Mouse (Mus musculus): ENCODE results near the gene Unc13c. TPM values are rescaled to one million over a fixed set of nuclear protein-coding genes. Genes with fewer than 3 reads are reported as not detected.
A peak's percentile ranks its signal among the peaks of the same experiment; 100 is the strongest.

Gene Unc13c
- polyA plus RNA-seq (2015; fragmentation: Nextera tagmentation; extraction: Ambion mirVana): 0.65 and 0.69 TPM in 2 replicates

- H3K9ac ChIP-seq: peak within 1 kb of the TSS; percentile 54
- no peak; the same call in 1 of the 2 replicates for ATAC-seq (ENCODE audit: insufficient number of reproducible peaks, insufficient read depth, low FRiP score, low TSS enrichment, low read depth)
- H3K27me3 ChIP-seq: peaks cover 27% of the 10 kb centered on the region
- H3K4me3 ChIP-seq: peak within 1 kb of the TSS; percentile 34
- no peak within 1 kb of the TSS; the same call in 1 of the 2 replicates for H3K27ac ChIP-seq
- H3K4me1 ChIP-seq: peaks cover 23% of the 10 kb centered on the region
- no peaks in the 10 kb centered on the region for H3K36me3 ChIP-seq
- WGBS: 3% methylated on average over 17 of the region's 17 CpGs
- peak within 1 kb of the TSS; percentile 66 for H3K4me2 ChIP-seq
- no peaks in the 10 kb centered on the region for H3K9me3 ChIP-seq
These were observed at the start of gene Unc13c for GRCm38 (mm10) chr9:73968641-73969121. TSS of gene Unc13c (minus strand) at chr9:73968966.

- H3K4me3 ChIP-seq: no peak overlapping the region
- H3K27ac ChIP-seq: no peak overlapping the region
- no peaks in the 10 kb centered on the region for H3K27me3 ChIP-seq
- no peak overlapping the region for H3K4me2 ChIP-seq
- no peaks in the 10 kb centered on the region for H3K4me1 ChIP-seq
- H3K9ac ChIP-seq: no peak overlapping the region
- 73% methylated on average over 7 of the region's 7 CpGs for WGBS
- no peaks in the 10 kb centered on the region for H3K9me3 ChIP-seq
- no peak for ATAC-seq (ENCODE audit: insufficient number of reproducible peaks, insufficient read depth, low FRiP score, low TSS enrichment, low read depth)
- H3K36me3 ChIP-seq: no peaks in the 10 kb centered on the region
These were observed 39.4 kb upstream of the Unc13c start for GRCm38 (mm10) chr9:74007976-74008686.

DNA sequence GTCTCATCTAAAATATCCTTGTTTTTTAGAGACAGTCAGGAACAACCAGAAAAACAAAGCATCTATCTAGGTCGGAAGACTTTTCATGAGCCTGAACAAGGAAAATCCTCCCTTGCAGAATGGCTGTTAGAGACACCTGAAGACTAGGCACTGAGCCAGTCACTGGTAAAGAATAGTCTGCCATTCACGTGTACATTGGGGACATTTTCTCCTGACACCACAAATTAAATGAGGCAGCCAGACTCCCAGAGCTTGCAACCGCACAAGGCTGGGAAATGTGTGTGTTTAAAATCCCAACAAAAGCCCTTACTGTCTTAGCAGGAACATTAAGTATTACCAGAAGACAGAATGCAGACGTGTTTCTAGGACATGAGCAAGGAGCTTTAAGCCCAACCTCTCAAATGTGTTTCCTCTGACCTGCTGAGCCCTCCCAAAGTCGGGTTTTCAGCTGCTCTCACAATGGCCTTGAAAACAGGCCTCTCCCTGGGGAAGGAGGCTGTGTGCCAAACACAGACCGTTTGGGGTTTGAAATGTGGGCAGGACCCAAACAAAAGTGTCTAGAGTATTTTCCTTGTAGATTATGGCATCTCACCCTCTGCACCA, 33.7 kb upstream of the Unc13c start:
- Histone ChIP-seq H3K4me3 (no peak overlapping the region), H3K9ac (no peak overlapping the region), H3K27me3 (no peaks in the 10 kb centered on the region), H3K9me3 (no peaks in the 10 kb centered on the region), H3K4me1 (0 out of 2 replicates have a peak, but pooled peaks cover 5% of the 10 kb centered on the region), H3K36me3 (no peaks in the 10 kb centered on the region), H3K4me2 (no peak overlapping the region), H3K27ac (no peak overlapping the region)
- WGBS: 32% methylated on average over 6 of the region's 6 CpGs
- no peak for ATAC-seq (ENCODE audit: insufficient number of reproducible peaks, insufficient read depth, low FRiP score, low TSS enrichment, low read depth)

DNA sequence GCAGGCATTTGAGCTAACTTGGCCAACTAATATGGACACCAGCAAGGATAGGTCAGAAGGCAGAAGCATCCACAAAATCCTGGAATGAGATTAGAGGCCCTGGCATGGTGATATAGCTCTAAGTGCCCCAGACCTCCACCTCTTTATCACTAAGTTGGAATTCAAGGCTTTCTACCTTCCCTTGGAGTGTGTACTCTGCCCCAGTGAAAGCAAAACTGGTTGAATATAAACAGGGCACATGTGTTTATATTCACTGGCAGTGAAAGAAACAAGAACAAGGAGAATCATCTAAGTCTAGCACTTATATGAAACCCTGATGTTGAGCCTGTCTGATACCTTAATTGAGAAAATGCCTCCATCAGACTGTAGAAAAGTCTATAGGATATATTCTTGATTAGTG, 19.3 kb upstream of the Unc13c start:
- Histone ChIP-seq H3K27ac (no peak overlapping the region), H3K4me2 (no peak overlapping the region), H3K9me3 (no peaks in the 10 kb centered on the region), H3K27me3 (no peaks in the 10 kb centered on the region), H3K4me1 (no peaks in the 10 kb centered on the region), H3K4me3 (no peak overlapping the region), H3K9ac (no peak overlapping the region), H3K36me3 (no peaks in the 10 kb centered on the region)
- no peak for ATAC-seq (ENCODE audit: insufficient number of reproducible peaks, insufficient read depth, low FRiP score, low TSS enrichment, low read depth)

- 80% methylated on average over 2 of the region's 2 CpGs for WGBS
- ATAC-seq (ENCODE audit: insufficient number of reproducible peaks, insufficient read depth, low FRiP score, low TSS enrichment, low read depth): no peak
- H3K27ac ChIP-seq: no peak overlapping the region
- H3K4me2 ChIP-seq: no peak overlapping the region
- H3K27me3 ChIP-seq: no peaks in the 10 kb centered on the region
- H3K4me1 ChIP-seq: no peaks in the 10 kb centered on the region
- H3K36me3 ChIP-seq: no peaks in the 10 kb centered on the region
- H3K9me3 ChIP-seq: no peaks in the 10 kb centered on the region
- no peak overlapping the region for H3K4me3 ChIP-seq
- no peak overlapping the region for H3K9ac ChIP-seq
These were observed 18.5 kb upstream of the Unc13c start for GRCm38 (mm10) chr9:73987236-73987635.

DNA sequence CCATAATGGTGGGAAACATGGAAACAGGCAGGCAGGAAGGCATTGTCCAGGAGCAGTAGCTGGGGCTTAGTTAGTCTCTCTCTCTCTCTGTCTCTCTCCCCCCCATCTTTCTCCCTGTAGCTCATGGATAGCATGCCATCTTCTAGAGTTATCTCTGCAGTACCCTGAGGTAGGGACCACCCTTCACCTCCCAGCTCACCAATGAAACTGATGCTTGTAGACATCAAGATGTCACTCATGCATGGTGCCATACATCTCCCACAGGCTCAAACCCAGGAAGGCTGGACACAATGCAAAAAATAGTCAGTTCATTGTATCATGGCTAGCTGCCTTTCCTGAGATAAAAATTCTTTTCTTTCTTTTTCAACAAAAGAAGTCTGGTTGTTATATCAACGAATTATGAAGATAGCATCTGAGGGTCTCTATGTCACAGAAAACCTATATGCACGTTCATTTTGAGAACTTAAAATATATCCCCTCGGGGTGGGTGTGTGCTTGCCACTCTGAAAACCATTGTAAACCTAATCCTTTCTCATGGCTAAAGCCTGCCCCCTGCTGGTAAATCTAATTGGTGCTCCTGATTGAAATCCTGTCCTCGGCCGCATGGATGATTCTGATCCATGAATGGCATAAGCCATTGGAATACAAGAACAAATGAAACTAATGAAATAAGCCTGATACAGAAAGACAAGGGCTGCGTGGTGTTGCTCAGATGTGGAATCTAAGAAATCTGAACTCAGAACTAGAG, 14.0 kb upstream of the Unc13c start:
- no peak overlapping the region for H3K9ac ChIP-seq
- H3K4me1 ChIP-seq: no peaks in the 10 kb centered on the region
- no peak for ATAC-seq (ENCODE audit: insufficient number of reproducible peaks, insufficient read depth, low FRiP score, low TSS enrichment, low read depth)
- H3K4me2 ChIP-seq: no peak overlapping the region
- no peak overlapping the region for H3K4me3 ChIP-seq
- 15% methylated on average over 6 of the region's 6 CpGs for WGBS
- H3K27me3 ChIP-seq: no peaks in the 10 kb centered on the region
- no peaks in the 10 kb centered on the region for H3K9me3 ChIP-seq
- no peak overlapping the region for H3K27ac ChIP-seq
- no peaks in the 10 kb centered on the region for H3K36me3 ChIP-seq

DNA sequence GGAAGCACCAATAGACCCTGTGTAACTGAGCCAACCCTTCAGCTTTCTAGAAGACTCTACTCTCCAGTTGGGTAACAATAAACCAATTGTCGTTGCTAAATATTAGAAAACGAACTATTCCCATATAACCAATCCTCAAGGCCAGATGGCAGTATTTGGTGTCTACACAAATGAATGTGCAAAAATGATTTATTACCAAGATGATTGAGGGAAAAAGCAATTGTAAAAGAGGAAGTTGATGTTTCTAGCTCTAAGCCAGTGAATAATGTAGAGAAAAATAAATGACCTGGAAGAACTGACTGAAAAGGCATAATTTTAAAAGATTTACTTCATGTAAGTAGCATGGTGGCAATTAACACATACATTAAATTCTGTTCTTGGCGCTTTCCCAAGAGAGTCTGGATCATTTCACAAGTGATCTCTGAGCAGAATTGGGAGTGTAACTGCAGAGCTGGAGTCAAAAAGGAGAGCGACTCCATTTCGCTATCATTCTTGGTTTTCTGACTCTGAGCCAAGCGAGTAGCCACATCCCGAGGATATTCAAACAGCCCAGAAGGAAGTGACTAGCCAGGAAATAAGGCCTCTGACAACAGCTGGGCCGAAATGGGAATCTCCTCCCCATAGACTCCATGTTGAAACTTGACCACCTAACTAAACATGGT, 3.7 kb upstream of the Unc13c start:
- Histone ChIP-seq H3K36me3 (no peaks in the 10 kb centered on the region), H3K4me3 (no peak overlapping the region), H3K4me1 (peaks cover 19% of the 10 kb centered on the region), H3K9me3 (no peaks in the 10 kb centered on the region), H3K27me3 (peaks cover 20% of the 10 kb centered on the region), H3K27ac (no peak overlapping the region), H3K9ac (no peak overlapping the region), H3K4me2 (no peak overlapping the region)
- no peak for ATAC-seq (ENCODE audit: insufficient number of reproducible peaks, insufficient read depth, low FRiP score, low TSS enrichment, low read depth)
- WGBS: 81% methylated on average over 8 of the region's 8 CpGs

- H3K36me3 ChIP-seq: no peaks in the 10 kb centered on the region
- H3K27me3 ChIP-seq: peaks cover 27% of the 10 kb centered on the region
- H3K9ac ChIP-seq: no peak overlapping the region
- H3K4me3 ChIP-seq: no peak overlapping the region
- no peaks in the 10 kb centered on the region for H3K9me3 ChIP-seq
- H3K27ac ChIP-seq: no peak overlapping the region
- peaks cover 19% of the 10 kb centered on the region for H3K4me1 ChIP-seq
- H3K4me2 ChIP-seq: no peak overlapping the region
- 23% methylated on average over 9 of the region's 9 CpGs for WGBS
- ATAC-seq (ENCODE audit: insufficient number of reproducible peaks, insufficient read depth, low FRiP score, low TSS enrichment, low read depth): no peak
These were observed 2.0 kb upstream of the Unc13c start for GRCm38 (mm10) chr9:73970717-73971116.

GRCm38 (mm10) chr9:73965322-73965915, 3.3 kb downstream of the Unc13c start:
- peaks cover 20% of the 10 kb centered on the region for H3K4me1 ChIP-seq
- H3K9ac ChIP-seq: no peak overlapping the region
- H3K36me3 ChIP-seq: no peaks in the 10 kb centered on the region
- no peak overlapping the region for H3K4me2 ChIP-seq
- no peaks in the 10 kb centered on the region for H3K9me3 ChIP-seq
- H3K27ac ChIP-seq: no peak overlapping the region
- H3K27me3 ChIP-seq: peaks cover 27% of the 10 kb centered on the region
- ATAC-seq (ENCODE audit: insufficient number of reproducible peaks, insufficient read depth, low FRiP score, low TSS enrichment, low read depth): no peak
- whole genome bisulfite sequencing: 59% methylated on average over 9 of the region's 9 CpGs
- H3K4me3 ChIP-seq: no peak overlapping the region

DNA sequence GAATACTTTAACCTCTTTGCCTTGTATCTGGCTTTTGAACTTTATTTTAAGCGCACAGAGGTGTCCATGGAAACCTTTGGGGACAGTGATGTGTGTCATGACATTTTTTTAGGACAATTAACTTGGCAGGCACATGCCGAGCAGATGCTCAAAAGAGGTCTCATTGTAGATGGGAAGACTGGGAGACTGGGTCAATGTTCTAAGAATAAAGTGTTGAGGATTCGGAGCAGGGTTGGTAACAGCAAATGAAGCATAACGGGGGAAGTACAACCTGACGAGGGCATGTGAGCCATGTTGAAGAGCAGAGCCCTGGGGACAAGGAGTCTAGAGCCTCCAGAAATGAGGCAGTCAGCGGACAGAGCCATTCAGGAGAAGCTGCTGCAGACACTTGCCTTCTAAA, 6.3 kb downstream of the Unc13c start:
- ATAC-seq (ENCODE audit: insufficient number of reproducible peaks, insufficient read depth, low FRiP score, low TSS enrichment, low read depth): no peak
- 76% methylated on average over 6 of the region's 6 CpGs for WGBS

DNA sequence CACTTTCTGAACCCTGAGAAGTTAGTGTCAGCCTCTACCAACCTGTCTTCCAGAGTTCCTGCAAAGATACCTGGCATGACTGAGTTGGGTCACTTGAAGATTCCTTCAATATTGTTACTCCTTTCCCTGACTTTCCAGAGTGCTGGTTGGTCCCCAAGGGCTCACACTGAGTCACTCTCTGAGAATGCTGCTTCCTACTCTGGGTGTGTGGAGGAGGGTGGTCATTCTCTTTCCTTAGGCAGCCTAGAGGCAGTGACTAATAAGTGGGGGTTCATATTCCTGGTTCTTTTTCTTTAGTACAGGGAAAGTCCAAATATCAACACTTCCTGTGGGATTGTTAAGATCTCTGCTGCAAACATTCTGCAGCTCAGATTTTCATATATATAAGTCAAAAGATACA, 16.4 kb downstream of the Unc13c start:
- Histone ChIP-seq H3K9me3 (no peaks in the 10 kb centered on the region), H3K27me3 (no peaks in the 10 kb centered on the region), H3K4me1 (no peaks in the 10 kb centered on the region), H3K27ac (no peak overlapping the region), H3K4me3 (no peak overlapping the region), H3K9ac (no peak overlapping the region), H3K36me3 (no peaks in the 10 kb centered on the region), H3K4me2 (no peak overlapping the region)
- ATAC-seq (ENCODE audit: insufficient number of reproducible peaks, insufficient read depth, low FRiP score, low TSS enrichment, low read depth): no peak

More for the DNA sequence above, 6.3 kb downstream of the Unc13c start:
- Histone ChIP-seq H3K9me3 (no peaks in the 10 kb centered on the region), H3K9ac (no peak overlapping the region), H3K4me1 (0 out of 2 replicates have a peak, but pooled peaks cover 4% of the 10 kb centered on the region), H3K27me3 (peaks cover 6% of the 10 kb centered on the region; the same call in 1 of the 2 replicates), H3K4me3 (no peak overlapping the region), H3K36me3 (no peaks in the 10 kb centered on the region), H3K27ac (no peak overlapping the region), H3K4me2 (no peak overlapping the region)
